Mouse (Mus musculus): ENCODE results near the gene Erbb4.

Gene Erbb4

DNA sequence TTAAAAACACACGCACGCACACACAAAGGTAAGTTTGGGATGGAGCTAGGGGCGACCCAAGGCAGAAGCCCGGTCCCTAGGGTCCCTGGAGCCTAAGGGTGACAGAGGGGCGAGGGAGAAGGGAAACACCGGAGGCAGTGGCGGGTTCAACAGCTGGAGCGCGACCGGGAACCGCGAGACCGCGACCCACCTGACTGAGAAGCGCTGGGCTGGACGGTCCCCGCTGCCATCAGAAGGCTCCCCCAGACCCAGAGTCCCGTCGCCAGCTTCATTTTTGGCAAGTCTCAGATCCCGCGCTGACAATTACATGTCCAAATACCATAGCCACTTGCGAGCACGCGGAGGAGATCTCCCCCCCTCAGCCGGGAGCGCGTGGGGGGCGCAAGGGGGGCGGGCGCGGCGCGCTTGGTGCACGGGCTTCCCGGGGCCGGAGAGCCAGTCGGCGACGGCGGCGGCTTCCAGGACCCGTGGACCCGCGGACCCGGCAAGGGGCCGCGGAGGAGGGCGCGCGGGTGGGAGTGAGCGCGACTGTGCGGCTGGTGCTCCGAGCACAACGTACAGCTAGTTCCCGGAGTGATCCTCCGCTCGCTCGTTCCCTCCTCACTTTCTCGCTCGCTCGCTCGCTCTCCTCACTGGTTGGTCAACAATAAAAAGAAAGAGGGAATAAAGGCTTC, at the start of gene Erbb4:
TSS of gene Erbb4 (minus strand) at position 575 of the 674 bp plus-strand sequence.
- in situ Hi-C loops (cut with MboI), result no loop called here

DNA sequence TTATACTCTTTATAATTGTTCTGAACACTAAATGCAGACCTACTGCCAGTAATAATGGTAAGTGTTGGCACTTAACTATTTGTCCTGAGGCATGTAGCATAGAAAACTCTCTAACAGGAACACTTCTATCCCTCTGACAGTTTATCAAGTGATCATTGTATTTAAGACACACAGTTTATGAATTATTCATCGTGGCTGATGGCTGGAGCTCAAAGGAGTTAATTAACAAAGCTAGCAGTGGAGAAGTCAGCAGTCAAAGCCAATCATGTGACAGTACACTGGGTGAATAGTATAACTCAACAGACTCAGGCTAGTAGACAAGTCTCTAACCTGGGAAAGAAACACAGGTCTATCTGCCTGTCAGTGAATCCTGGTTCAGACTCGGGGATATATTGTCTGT, 49.5 kb upstream of the Erbb4 start:
- in situ Hi-C loops (cut with MboI), result no loop called here

DNA sequence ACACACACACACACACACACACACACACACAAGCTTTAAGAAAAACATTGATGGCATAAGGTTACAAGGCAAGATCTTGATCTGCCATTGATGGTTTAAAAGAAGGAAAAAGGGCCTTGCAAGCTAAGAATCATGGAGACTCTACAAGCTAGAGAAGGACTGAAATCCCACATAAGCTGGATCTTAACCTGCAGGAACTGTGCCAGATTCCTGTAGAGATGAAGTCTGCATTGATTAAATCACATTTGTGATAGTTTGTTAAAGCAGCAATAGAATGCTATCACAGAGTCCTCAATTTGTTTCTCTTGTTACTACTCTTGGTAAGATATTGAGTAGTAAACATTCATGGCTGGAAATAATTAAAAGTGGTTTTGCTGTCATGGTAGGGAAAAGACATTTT, 33.5 kb upstream of the Erbb4 start:
- in situ Hi-C loops (cut with MboI), result no loop called here

DNA sequence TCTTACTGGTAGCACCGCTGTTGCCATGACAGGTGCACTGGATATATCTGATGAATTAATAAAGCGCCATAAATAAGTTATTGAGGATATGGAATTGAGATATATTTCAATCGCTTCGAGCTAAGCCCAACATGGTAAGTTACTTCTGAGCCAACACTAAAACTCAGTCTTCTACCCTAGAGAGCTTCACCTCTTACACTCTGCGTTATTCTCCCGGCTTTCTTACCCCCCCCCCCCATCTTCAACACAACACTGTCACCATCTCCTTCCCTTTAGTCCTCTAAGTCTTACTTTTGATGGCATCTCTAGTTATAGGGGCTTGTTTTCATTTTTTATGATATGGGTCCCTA, 31.6 kb upstream of the Erbb4 start:
- in situ Hi-C loops (cut with MboI), result no loop called here

DNA sequence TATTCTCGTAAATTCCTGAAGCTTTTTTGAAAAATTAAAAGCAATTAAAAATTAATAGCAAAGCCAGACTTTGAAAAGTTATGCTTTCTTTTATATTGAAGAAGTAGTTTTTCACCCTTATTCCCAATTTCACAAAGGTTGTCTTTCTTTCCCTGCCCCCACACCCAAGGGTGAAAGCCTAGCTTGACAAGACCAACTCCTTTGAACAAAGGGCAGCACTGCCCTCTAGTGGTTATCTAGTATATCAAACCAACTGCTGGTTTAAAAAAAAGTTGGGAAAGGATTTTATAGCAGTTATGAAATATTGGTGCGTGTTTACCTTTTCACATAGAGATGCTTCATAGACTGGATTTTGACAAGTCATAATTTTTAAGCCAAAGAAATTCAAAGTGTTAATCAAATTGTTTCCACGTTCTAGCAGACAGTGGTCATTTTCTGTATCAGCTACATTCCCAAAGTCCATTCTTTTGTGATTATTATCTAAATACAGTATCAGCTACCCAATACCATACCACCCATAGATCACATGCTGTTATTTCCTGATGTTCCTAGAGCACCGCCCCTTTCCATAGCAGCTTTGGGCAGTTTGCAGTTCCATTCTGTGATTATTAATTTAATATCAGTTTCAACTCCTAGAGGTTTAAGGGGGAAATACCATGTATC, 31.1 kb upstream of the Erbb4 start:
- in situ Hi-C loops (cut with MboI), result no loop called here

DNA sequence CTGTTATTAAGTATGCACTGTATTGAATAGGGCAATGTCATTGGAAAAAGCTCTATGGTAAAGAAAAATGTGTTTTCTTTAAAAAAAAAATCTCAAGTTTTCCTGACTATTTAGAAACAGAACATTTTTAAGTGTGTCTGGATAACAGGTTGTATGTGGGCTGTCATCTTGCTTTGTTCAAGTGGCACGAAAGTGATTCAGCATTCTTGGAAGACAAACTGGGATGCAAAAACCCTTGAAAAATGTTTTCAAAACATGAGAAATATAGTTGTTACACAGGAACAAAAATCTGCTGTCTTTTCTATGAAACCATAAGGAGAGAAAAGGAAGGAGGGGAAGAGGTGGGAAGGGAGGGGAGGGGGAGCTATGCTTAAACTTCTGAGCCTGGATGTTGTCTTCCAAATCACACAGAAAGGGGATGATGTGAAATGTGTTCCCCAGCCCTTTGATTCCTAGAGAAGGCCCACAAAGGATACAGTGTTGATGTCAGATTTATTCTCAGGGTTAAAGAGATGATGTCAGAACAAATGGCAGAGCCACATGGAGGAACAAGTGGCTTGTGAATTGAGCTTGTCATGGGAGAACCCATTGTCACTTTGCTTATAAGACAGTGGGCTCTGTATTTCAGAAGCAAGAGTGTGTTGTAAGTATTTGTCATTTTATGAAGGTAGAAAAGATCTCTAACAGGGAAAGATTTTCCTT, 16.4 kb upstream of the Erbb4 start:
- in situ Hi-C loops (cut with MboI), result no loop called here

DNA sequence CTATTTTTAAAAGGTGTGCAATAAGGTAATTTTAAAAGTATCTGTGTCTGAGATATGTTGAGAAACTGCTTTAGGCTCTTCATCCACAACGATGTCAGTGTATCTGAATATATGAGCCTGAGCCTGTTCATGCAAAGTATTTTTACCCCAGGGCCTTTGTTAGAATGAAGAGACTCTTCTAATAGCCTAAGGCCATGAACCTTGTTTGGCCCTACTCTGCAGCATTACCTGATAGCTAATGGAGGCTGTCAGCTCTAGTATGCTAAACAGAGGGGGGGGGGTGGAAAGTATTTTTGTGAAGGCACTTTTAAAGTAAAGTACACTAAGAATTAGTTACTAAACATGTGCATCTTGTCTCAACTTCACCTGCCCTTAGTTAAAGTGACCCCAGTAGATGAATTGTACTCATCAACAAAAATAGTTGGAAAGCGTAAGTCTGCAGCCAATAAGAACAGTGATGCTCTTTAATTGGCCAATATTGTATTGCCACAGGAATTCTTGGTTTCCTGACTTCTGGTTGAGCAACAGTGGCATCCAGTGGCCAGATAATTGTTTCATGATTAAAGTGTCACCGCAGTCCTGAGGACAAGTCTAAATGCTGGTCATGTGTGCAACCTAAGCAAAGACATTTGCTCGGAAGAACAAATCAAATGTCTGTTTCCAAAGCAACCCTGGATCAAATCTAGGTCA, 10.5 kb upstream of the Erbb4 start:
- in situ Hi-C loops (cut with MboI), result no loop called here

DNA sequence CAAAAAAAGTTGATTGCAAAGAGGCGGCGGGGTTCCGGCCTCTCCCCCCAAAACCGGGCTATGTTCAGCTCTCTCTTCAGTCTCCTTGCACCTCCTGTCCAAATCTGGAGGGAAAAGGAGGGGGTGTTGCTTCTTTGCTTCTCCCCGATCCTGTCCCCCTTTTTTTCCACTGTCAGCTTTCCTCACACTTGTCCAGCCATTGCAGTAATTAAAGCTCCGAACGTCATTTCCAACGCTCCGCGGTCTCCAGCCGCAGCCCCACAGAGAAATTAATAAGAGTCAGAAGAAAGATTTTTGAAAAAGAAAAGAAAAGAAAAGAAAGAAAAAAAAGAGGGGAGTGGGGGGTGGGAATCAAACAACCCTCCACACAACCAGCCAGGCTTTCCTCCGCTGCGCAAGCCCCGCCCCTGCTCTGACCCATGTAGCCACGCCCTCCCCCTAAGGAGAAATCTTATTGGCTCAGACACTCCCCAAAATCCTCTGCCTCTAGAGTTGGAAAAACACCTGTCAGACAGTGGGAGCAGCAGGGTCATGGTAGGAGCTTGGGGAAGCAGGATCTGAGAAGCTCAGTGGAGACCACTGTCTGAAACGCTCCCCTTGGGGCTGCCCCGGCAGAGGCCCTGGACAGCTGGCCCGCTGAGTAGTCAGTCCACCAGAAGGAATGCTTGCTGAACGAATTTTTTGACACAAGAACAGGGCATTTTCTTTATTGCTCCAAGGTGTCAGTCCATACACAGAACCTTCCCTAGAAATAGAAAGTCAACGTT, 483 bp upstream of the Erbb4 start:
- in situ Hi-C loops (cut with MboI), result no loop called here

DNA sequence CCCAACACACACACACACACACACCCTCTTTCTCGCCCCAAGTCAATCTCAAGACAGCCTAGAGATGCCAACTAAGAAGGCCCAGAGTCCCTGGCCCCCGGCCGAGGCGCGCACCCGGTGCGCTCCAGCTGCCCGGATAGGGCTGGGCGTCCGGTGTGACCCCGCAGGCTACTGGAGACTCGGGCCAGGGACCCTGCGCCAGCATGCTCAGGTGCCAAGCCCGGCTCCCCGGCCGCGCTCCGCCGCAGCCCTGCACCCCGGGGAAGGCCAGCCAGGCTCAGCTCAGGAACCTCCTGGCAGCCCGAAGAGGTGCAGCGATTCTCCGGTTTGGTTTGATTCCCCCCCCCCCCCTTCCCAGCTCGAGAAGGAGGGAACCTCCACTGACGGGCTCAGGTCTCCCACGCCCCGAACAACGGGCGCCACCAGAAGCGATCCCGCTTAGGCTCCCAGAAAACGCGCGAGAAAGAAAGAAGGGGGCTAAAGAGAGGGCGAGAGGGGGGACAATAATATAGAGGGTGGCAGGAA, 860 bp downstream of the Erbb4 start:
- in situ Hi-C loops (cut with MboI), result no loop called here

DNA sequence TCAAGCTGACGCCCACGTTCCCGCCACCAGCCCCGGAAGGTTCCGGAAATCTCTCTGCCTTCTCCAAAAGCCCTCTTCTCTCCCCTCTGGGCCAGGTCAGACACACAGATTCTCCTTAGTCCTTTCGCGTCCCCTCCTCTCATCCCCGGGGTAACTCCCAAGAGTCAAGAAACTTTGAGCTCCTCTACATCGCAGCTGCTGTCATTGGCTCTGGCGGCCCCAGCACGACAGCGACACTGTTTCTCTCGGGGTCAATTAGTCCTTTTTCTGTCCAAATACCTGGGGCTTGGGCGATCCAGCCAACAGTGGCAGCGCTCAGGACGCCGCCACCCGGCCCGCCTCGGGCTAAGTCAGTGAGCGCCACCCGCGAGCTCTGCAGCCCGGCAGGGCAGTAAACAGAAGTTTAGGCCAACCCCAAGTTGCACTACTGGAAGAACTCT, 1.5 kb downstream of the Erbb4 start:
- in situ Hi-C loops (cut with MboI), result no loop called here

DNA sequence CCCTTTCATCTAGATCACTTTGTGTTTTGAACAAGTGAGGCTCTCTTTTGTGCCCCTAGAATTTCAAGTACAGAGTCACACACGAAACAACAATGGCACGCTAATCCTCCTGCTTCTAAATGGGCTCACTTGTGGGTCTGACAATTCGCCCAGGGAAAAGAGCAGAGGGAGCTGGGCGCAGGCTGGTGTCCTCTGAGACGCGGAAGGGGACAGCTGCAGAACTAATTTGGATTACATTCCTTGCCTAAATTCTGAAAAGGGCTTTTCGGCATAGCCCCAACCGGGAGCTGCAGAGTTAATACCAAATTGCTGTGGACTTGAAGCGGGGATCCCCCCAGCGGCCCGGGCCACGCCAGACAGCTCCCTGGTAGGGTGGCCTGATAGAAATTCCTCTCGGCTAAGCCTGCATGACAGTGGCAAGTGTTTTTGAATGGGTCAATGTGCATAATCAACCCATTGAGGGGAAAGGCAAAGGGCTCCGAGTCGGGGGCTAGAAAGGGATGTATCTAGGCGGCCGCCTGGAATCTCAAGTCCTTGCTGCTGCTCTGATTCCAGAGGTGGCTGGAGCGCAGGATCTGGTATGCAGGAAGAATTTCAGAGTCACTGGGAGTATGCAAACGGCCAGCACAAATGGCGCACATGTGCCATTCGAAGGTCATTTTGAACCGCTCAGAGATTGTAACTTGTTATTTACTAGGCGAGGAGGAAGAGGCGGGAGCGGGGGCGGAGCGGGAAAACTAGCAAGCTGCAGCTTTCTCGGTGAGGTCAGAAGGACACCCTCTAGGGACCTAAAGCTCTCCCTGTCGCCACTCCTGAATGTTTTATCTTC, 2.2 kb downstream of the Erbb4 start:
- in situ Hi-C loops (cut with MboI), result no loop called here

DNA sequence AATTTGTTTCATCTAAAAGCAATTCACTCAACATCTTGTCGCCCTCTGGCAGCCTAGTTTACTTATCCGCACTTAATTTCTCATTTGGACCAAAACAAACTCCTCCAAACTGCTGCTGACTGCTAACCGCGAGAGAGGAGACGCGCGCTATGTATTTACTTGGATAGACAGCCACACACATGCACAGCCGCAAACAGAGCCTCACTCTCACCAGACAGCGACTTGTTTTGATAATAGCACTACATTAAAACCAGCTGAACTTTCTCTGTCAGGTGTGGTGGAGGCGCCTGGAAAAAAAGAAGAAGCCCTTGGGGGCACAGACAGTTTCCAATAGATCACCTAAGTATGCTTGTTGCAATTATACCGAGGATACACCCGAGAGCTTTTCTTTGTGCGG, 2.8 kb downstream of the Erbb4 start:
- in situ Hi-C loops (cut with MboI), result no loop called here

DNA sequence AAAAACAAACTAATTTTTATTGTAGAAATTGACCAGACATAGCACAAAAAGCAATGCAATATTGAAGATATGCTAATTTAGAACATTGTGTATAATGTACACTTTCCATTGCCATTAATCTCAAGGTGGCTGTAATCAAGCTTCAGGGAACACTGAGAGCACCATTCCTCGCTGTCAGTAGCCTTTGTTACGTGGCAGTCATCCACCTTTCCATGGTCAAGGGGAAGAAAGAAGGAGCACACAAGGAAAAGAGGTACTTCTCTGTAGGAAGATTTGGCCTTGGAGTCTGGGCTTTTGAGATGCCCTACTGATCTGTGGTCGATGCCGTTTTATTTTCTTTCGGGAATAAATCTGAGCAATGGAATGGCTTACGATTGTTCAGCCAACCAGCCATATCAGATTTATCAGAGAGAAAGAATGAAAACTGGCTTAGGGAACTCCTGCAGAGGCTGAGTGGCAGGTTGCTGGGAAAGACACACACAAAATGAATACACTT, 4.6 kb downstream of the Erbb4 start:
- in situ Hi-C loops (cut with MboI), result no loop called here

DNA sequence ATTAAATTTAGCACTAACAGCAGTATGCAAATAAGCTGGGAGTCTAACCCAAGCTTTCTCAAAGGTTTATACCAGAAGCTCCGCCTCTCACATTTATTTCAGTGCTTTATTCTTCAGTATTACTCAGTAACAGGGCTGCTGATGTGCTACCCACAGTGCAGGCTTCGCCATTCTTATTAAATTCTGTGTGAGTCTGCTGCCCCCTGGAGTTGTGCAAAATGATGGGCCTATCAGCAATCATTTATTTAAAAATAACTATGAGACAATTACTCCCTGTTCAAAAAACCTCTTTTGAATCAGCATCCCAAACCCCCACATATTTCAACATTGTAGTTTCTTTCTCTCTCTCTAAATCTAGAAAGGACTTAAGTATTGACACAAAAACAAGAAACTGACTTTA, 6.2 kb downstream of the Erbb4 start:
- in situ Hi-C loops (cut with MboI), result no loop called here

DNA sequence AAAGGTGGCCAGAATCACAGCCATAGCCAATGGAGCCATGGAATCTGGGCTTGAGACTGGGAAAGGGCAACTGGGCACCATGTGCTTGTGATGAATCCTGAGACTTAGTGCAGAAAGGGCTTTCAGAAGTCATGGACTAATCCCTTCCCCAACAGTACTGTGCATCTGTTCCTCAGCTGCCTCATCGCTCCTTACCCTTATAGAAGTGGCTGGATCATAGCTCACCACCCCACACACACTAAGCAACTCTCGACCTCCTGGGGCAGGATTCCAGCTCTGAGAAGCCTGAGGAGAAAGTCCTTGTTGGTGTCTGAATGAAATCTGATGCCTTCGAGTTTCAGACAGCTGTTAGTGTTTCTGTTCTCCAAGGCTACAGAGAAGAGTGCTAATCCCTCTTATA, 14.8 kb downstream of the Erbb4 start:
- in situ Hi-C loops (cut with MboI), result no loop called here

DNA sequence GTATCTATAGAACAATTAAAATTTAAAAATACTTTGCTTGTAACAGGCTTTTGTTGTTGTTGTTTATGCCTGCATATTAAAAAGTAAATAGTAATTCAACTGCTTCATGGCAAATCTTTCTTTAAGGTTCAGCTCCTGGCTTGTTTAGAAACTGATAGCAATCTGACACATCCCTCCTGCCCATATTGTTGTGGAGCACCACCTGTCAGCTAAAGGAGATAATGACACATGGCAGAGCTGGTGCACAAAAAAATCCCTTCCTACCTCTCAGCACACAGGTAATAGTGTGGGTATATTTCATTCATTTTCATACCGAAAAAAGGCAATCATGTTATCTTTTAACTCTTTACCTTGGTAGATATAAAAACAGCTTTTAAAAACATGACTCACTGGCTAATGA, 18.5 kb downstream of the Erbb4 start:
- in situ Hi-C loops (cut with MboI), result no loop called here

DNA sequence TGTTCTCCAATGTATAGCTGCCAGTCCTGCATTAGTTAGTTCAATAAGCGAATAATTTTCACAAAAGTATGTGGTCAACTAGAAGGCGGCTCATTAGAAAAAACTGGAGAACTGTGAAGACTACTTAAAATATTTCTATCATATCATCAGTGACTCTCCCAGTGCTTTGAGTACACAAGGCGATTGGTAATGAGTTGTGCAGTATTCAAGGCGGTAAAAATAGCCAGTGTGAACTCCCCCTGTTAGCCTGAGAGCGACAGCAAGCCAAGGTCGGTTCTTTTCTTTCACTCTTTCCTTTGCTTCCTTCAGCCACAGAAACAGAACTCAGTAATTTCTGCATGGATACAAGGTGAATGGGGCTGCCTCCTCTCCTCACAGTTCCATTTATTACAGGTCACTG, 22.1 kb downstream of the Erbb4 start:
- in situ Hi-C loops (cut with MboI), result no loop called here

DNA sequence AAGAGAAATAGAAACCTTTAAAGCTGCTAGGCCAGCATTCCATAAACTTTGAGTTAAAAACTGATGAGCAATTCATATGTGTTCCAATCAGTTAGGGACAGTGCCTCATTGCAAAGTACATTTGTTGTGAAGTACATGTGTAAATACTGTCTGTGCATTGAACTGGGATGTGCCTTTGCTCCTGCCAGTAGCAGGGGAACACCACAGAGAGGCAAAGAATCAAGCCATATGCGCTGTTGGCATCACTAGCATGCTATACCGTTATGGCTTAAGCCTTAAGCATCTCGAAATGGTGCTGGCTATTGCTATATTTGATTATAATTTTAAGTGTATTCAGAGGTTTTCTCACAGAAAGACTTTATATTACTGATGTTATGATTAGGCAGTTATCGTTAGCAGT, 58.9 kb downstream of the Erbb4 start:
- in situ Hi-C loops (cut with MboI), result no loop called here

DNA sequence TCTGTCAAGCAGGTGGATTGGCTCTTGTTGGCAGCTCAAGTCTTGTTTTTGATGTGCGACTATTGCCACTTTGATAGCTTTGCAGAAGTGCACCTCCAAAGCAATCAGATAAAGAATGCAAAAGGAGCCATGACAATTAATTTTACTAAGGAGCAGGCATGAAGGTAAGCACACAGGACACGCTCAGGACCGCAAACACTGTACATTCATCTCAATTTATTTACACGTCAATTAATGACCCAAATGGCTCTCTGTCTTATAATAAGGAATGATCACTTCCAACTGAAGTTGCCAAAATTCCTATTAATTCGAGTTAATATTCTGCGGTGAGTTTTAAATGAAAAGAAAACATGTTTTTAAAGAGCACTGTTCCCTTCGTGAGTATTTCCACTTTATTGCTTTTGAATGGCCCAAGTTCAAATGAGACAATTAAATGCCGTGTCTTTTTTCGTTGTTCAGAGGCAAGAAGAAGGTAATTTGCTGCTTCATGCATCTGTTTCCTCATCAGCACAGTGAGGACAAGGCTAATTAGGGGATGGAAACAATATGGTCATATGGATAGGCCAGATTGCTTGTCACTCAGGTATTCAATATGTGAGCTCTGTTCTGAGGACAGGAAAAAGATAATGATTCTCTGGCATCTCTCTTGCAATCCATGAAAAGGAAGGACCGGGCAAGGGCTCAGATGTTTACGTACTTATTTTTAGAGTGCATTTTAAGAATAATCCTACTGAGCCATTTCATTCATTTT, 61.5 kb downstream of the Erbb4 start:
- in situ Hi-C loops (cut with MboI), result no loop called here

DNA sequence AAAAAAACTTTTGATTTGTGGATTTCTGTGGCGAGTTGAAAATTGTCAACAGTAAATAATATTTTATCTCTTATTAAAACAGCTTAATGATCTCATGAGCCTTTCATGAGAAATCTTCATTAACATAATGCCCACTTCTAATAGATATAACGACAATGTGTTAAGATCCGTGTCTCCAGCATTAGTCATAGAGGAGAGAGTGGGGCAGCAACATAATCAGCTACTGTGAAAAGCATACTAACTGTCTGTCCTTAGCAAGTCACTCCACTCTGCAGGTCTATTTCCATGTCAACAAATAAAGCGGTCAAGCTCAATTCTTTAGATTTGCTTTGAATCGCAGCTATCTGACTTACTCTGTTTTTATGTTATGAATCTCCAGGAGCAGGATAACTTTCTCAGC, 80.0 kb downstream of the Erbb4 start:
- in situ Hi-C loops (cut with MboI), result no loop called here

Data from mature B cell (primary cell).